Mouse (Mus musculus): ENCODE results near the gene Tigar. TPM values are rescaled to one million over a fixed set of nuclear protein-coding genes. Genes with fewer than 3 reads are reported as not detected.

Gene Tigar
- polyA plus RNA-seq, 1 experiment from 2014 or later = 9.2 TPM

DNA sequence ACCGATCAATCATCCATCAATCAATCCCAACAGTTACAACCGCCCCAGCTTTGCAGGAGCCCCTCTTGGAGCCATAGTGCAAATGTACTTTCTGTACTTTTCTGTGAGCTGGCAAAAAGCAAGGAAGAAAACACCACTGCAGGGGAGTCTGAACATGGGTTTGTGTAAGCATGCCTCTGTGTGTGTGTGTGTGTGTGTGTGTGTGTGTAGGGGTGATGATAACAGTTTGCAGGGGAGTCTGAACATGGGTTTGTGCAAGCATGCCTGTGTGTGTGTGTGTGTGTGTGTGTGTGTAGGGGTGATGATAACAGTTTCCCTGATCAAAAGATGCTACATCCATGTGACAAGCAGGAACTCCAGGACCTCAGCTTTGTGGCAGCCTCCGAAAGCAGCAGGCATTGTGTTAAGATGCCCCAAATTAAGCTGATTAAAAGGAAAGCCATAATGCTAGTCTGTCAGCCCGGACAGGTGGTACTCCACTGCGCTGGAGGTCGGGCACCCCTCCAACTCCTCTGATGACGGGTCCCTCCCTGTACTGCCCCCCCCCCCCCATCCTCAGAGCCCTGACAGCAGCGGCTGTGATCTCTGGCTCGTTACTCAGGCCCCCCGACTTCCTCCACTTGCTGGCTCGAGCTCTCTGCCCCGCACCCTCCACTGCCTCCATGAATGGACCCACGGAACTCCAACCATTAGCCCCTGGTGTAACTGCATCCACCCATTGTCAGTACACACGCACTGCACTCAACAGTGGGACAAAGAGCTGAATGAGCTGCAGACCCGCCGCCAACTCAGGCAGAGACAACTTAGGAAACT is 24.3 kb upstream of the Tigar start:
- Histone ChIP-seq H3K9me3 (no peaks in the 10 kb centered on the region), H3K27me3 (no peaks in the 10 kb centered on the region), H3K4me2 (replicated peaks) (peak overlapping the region; percentile 26), H3K4me1 (peaks cover 40% of the 10 kb centered on the region), H3K27ac (replicated peaks) (peak overlapping the region; percentile 70), H3K9ac (replicated peaks) (no peak overlapping the region), H3K36me3 (peaks cover 80% of the 10 kb centered on the region), H3K4me3 (no peak overlapping the region)
- WGBS = 33% methylated on average over 16 of the region's 16 CpGs
- ATAC-seq (ENCODE audit: low FRiP score, low read depth) = peak; percentile 82

DNA sequence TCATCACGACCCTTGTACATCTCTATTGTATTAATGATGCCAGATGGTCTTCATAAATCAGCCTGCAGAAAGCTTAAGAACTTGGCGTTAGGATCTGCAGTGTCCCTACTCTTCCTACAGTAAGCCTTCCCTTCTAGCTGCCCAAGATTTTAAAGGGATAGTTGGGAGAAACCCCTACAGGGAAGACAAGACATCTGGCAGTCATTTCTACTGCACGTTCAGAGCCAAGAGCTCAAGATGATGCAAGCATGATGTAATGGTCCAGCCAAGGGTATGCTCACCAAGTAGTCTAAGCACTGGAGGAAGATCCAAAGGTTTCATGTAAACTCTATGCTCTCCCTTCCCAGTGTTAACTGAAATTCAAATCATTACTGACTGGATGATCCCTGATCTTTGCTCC is 23.4 kb upstream of the Tigar start:
- 80% methylated on average over 3 of the region's 3 CpGs for WGBS
- Histone ChIP-seq H3K36me3 (peaks cover 76% of the 10 kb centered on the region), H3K27me3 (no peaks in the 10 kb centered on the region), H3K4me1 (peaks cover 40% of the 10 kb centered on the region), H3K4me2 (replicated peaks) (no peak overlapping the region), H3K27ac (replicated peaks) (no peak overlapping the region), H3K4me3 (no peak overlapping the region), H3K9ac (replicated peaks) (no peak overlapping the region), H3K9me3 (no peaks in the 10 kb centered on the region)
- no peak for ATAC-seq (ENCODE audit: low FRiP score, low read depth)

DNA sequence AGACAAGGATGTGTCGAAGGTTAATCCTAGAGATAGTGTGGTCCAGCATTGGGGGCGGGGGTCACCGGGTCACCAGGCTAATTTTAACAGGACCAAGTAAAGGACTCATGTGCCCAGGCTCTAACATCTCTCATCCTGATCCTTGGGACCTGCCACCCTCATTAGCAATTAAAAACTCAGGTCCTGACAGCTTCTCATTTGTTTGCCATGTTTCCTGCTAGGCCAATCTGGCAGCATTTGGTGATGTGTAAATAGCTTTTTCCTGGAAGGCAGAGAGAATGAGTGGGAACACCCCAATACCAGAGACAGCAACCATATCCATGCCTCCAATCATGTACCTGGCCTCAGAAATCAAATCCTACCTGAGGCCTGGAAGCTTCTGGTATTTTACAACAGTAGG is 22.6 kb upstream of the Tigar start:
- H3K27ac ChIP-seq (replicated peaks) = no peak overlapping the region
- no peak overlapping the region for H3K4me2 ChIP-seq (replicated peaks)
- no peak overlapping the region for H3K9ac ChIP-seq (replicated peaks)
- H3K4me1 ChIP-seq = peaks cover 40% of the 10 kb centered on the region
- no peak for ATAC-seq (ENCODE audit: low FRiP score, low read depth)
- no peak overlapping the region for H3K4me3 ChIP-seq
- WGBS = 76% methylated on average over 3 of the region's 3 CpGs
- peaks cover 76% of the 10 kb centered on the region for H3K36me3 ChIP-seq
- H3K27me3 ChIP-seq = no peaks in the 10 kb centered on the region
- H3K9me3 ChIP-seq = no peaks in the 10 kb centered on the region

DNA sequence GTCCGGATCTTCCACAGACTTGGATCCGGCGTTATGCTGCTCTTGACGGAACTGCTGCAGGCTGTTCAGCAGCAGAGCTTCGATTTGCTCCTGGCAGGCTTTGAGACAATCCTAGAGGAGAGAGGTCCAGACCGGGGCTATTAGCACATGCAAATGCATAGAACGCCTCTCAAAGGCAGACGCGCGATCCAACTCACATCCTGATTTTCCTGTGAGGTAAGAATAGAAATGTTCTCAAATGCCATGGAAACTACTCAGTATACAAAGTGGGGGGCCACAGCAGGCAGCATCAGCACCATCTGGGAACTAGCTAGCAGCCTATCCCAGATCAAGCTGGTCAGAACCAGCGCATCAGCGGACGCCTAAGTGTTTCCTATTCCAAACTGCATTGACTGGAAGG is 21.0 kb upstream of the Tigar start:
- 0 out of 2 replicates have a peak overlapping the region, but pooled peaks have one; percentile 25 for H3K27ac ChIP-seq (replicated peaks)
- H3K36me3 ChIP-seq = peaks cover 71% of the 10 kb centered on the region
- no peaks in the 10 kb centered on the region for H3K27me3 ChIP-seq
- no peak for ATAC-seq (ENCODE audit: low FRiP score, low read depth)
- peaks cover 35% of the 10 kb centered on the region for H3K4me1 ChIP-seq
- H3K4me3 ChIP-seq = no peak overlapping the region
- WGBS = 64% methylated on average over 13 of the region's 13 CpGs
- H3K4me2 ChIP-seq (replicated peaks) = no peak overlapping the region
- no peak overlapping the region for H3K9ac ChIP-seq (replicated peaks)
- H3K9me3 ChIP-seq = no peaks in the 10 kb centered on the region

DNA sequence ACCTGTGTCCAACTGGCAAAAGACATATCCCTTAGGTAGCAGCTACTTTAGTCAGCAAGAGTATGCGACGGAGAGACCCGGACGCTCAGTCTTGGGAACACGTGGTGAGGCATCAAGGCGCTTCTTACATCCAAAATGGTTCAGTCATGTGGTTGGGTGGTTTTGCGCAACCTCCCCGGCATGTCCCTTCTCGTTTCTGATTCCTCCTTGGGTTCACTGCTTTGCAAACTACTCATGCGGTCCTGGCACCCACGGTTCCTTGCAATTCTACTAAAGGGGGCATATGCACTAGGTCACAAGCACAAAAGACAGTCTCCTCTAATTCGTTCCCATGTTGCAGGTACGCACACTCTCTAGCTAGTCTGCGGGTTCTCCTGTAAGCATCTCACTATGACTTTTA is 20.3 kb upstream of the Tigar start:
- Histone ChIP-seq H3K9me3 (no peaks in the 10 kb centered on the region), H3K9ac (replicated peaks) (no peak overlapping the region), H3K27me3 (no peaks in the 10 kb centered on the region), H3K36me3 (peaks cover 67% of the 10 kb centered on the region), H3K27ac (replicated peaks) (no peak overlapping the region), H3K4me1 (peaks cover 35% of the 10 kb centered on the region), H3K4me3 (no peak overlapping the region), H3K4me2 (replicated peaks) (no peak overlapping the region)
- no peak for ATAC-seq (ENCODE audit: low FRiP score, low read depth)
- WGBS = 92% methylated on average over 14 of the region's 14 CpGs

DNA sequence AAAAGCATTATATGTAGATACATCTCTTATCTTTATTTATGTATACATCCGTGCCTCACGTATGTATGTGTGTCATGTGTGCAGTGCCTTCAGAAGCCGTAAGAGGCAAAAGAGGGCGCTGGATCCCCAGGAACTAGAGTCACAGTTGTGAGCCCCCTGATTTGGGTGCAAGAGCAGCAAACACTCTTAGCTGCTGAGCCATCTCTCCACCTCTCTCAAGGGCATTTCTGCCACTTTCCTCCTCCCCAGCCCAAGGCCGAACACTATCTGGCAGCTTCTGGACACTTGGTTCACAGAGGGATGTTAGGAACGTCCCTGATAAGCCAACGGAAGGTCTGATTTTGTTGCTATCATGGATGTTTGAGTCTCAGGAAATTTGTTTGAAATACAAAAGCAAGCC is 14.1 kb upstream of the Tigar start:
- Histone ChIP-seq H3K4me1 (no peaks in the 10 kb centered on the region), H3K9ac (replicated peaks) (no peak overlapping the region), H3K27ac (replicated peaks) (no peak overlapping the region), H3K27me3 (no peaks in the 10 kb centered on the region), H3K4me2 (replicated peaks) (no peak overlapping the region), H3K36me3 (peaks cover 22% of the 10 kb centered on the region), H3K4me3 (no peak overlapping the region), H3K9me3 (no peaks in the 10 kb centered on the region)
- WGBS = 92% methylated on average over 7 of the region's 7 CpGs
- ATAC-seq (ENCODE audit: low FRiP score, low read depth) = no peak

DNA sequence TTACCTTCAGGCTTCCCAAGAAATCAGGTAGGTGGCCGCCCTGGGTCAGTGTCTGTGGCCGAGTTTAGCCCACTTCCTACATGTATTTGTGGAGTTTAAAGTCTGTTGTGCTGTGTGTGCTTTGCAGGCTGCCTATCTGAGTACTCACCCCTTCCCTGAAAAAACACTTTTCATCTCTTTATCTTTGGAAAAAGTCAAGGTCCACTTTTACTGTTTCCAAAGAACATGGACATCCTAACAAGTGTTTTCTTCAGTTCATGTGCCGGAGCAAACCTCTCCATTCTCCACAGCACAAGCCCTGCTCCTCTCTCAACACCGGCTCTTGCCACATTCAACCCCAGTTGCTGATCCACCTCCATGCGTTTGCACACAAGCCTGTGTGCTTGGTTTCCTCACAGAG is 13.6 kb upstream of the Tigar start:
- ATAC-seq (ENCODE audit: low FRiP score, low read depth) = no peak
- 91% methylated on average over 5 of the region's 5 CpGs for WGBS
- Histone ChIP-seq H3K4me3 (no peak overlapping the region), H3K4me2 (replicated peaks) (no peak overlapping the region), H3K27ac (replicated peaks) (no peak overlapping the region), H3K9me3 (no peaks in the 10 kb centered on the region), H3K4me1 (no peaks in the 10 kb centered on the region), H3K9ac (replicated peaks) (no peak overlapping the region), H3K27me3 (no peaks in the 10 kb centered on the region), H3K36me3 (peaks cover 19% of the 10 kb centered on the region)

DNA sequence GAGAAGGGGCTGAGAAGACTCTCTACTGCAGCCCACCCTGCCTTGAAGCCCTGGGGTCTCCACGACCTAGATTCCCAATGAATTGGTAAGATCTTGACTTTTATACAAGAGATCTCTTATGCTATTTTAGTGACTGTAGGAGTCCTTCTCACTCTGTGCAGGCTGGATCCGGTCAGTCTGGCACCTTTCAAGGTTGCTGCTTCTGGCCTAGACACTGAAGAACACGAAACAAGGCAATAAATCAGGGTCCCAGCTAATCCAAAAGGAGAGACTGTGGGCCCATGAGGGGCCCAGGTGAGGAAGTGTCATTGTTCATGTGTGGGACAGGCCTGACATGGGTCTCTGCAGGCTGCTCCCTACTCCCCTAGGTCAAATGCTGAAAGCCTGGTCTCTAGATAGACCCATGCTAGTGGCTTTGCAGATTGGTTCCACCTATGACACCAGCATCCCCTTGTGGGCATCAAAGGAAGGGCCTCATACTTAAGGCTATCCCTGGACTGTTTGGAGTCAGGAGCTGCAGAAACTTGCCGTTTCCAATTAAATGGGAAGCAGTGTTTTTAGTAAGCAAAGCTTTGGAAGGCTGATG is 13.0 kb upstream of the Tigar start:
- ATAC-seq (ENCODE audit: low FRiP score, low read depth) = no peak

DNA sequence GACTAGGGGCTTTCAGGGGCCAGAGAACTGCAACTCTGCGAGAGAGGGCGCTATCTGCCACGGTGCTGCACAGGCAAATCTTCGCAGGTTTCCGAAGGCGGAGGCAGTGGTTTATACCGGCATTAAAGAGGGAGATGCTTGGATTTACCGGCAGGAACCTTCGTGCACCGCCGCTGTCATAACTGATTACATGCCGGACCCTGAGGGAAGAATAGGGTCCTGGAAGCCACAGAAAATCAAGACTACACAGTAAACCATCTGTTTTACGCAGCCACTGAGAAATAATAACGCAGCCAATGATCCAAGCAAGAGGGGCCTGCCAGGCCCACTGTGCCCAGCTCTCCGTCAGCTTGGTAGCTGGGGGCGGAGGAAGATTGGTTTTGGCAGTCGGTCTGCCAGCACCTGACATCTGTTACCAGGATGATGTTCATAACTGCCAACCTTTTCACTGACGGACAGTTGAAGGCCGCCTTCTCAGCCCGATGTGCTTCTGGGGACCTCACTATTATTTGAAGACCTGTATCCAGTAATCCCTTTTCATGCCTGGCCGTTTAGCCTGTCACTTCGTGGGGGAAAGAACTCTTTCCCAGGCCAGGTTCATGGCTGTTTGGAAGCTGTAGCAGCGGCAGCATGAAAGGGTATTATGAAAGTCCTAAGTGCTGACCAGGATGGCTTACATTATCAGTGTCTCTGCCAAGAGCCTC is 5.5 kb upstream of the Tigar start:
- Histone ChIP-seq H3K27me3 (peaks cover 7% of the 10 kb centered on the region; the same call in 1 of the 2 replicates), H3K9me3 (no peaks in the 10 kb centered on the region), H3K4me3 (no peak overlapping the region), H3K36me3 (no peaks in the 10 kb centered on the region), H3K4me2 (replicated peaks) (peak overlapping the region; percentile 34), H3K9ac (replicated peaks) (no peak overlapping the region), H3K27ac (replicated peaks) (peak overlapping the region; percentile 65), H3K4me1 (0 out of 2 replicates have a peak, but pooled peaks cover 4% of the 10 kb centered on the region)
- WGBS = 49% methylated on average over 23 of the region's 23 CpGs
- peak; percentile 68 for ATAC-seq (ENCODE audit: low FRiP score, low read depth)

More for the DNA sequence above, 13.0 kb upstream of the Tigar start:
- Histone ChIP-seq H3K27me3 (no peaks in the 10 kb centered on the region), H3K4me1 (no peaks in the 10 kb centered on the region), H3K4me3 (no peak overlapping the region), H3K9me3 (no peaks in the 10 kb centered on the region), H3K27ac (replicated peaks) (no peak overlapping the region), H3K36me3 (peaks cover 13% of the 10 kb centered on the region; the same call in 1 of the 2 replicates), H3K9ac (replicated peaks) (no peak overlapping the region), H3K4me2 (replicated peaks) (no peak overlapping the region)
- 84% methylated on average over 4 of the region's 4 CpGs for WGBS

DNA sequence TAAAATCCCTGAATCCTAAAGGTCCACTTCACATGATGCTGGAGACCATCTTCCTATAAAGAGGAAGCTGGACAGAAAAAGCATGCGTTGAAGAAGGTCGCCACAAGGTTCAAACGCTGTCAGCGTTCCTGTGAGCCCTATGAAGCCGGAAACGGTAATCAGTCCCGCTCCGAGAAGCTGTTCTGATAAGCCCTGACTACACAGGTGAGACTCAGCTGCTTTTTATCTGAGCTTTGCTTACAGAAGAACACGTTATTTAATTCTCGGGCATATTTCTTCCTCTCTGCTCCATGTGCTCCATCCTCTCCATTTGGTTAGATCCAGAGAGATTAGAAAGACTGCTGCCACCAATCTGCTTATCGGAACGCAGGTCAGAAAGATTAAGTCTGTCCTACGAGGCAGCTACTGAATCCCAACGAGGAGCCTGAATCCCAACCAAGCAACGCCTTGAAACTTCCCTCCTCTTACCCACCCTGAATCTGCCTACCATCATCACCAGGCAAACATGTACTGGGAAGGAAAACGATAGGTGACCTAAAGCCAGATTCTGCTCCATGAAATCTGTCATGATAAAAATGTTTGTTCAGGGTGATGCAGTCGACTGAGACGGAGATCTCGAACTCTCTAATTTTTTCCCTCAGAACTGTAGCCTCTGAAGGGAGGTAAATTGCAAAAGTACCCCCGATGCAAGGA is 843 bp downstream of the Tigar start:
- Histone ChIP-seq H3K27me3 (peaks cover 7% of the 10 kb centered on the region; the same call in 1 of the 2 replicates), H3K4me3 (peak overlapping the region; percentile 69), H3K4me1 (peaks cover 13% of the 10 kb centered on the region), H3K9me3 (no peaks in the 10 kb centered on the region), H3K9ac (replicated peaks) (peak overlapping the region; percentile 65), H3K27ac (replicated peaks) (no peak overlapping the region), H3K4me2 (replicated peaks) (peak overlapping the region; percentile 71), H3K36me3 (no peaks in the 10 kb centered on the region)
- no peak for ATAC-seq (ENCODE audit: low FRiP score, low read depth)
- 41% methylated on average over 20 of the region's 20 CpGs for WGBS

DNA sequence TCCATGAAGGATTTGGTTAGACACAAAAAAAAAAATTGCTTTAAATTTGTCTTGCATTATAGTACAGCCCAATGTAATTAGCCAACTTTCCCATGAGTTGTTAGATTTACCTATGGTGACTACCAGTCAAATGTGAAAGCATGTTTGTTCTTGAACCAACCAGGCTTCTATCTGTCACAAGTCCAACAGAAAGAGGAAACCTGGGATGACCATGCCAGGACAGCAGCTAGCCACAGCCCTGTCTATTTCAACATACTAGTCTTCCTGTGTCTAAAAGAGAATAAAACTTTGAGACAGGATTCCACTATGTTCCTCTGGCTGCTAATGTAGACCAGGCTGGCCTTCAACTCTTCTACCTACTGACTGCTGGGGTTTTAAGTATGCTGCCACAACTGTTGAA is 1.9 kb downstream of the Tigar start:
- no peak for ATAC-seq (ENCODE audit: low FRiP score, low read depth)
- Histone ChIP-seq H3K4me3 (no peak overlapping the region), H3K9me3 (no peaks in the 10 kb centered on the region), H3K4me2 (replicated peaks) (no peak overlapping the region), H3K4me1 (peaks cover 13% of the 10 kb centered on the region), H3K27ac (replicated peaks) (no peak overlapping the region), H3K36me3 (no peaks in the 10 kb centered on the region), H3K27me3 (peaks cover 7% of the 10 kb centered on the region; the same call in 1 of the 2 replicates), H3K9ac (replicated peaks) (no peak overlapping the region)
